Mouse (Mus musculus) kidney, adult 2 months (tissue): Measurements from ENCODE around the gene Spata31d1d. TPM values are rescaled to one million over a fixed set of nuclear protein-coding genes. Genes with fewer than 3 reads are reported as not detected.
"Not testable (repeated sequence)": the region's sequence is repeated elsewhere in the genome, so short reads cannot be mapped to it uniquely, and the experiment has no call there.

Experiments used
- DNase-seq: peaks from one replicate; pipeline ENCODE4 v3.0.0; 2021
- H3K27ac ChIP-seq: fragments of 200-500 bp; 2 replicates; pipeline ENCODE4 v1.5.1; 2012; ENCODE audit warnings: low read depth, low read length, control low read depth, inconsistent platforms; ENCODE audit not compliant: insufficient read depth
- H3K27me3 ChIP-seq: fragments of 200-500 bp; replicated peaks from 2 replicates; pipeline ENCODE4 v1.6.1; 2012; ENCODE audit warnings: mild to moderate bottlenecking, moderate library complexity, low read length, inconsistent platforms; ENCODE audit not compliant: control insufficient read depth, insufficient read depth
- H3K36me3 ChIP-seq: fragments of 200-500 bp; 2 replicates; pipeline ENCODE4 v1.6.1; 2012; ENCODE audit warnings: mild to moderate bottlenecking, moderate library complexity, low read length, inconsistent platforms; ENCODE audit not compliant: control insufficient read depth, insufficient read depth
- H3K4me1 ChIP-seq: fragments of 200-500 bp; 2 replicates; pipeline ENCODE4 v1.6.1; 2011; ENCODE audit warnings: low read length; ENCODE audit not compliant: control insufficient read depth, insufficient read depth
- H3K4me3 ChIP-seq: fragments of 200-500 bp; 2 replicates; pipeline ENCODE4 v1.5.1; 2011; ENCODE audit warnings: mild to moderate bottlenecking, low read depth, low read length, control low read depth; ENCODE audit not compliant: insufficient read depth
- CTCF ChIP-seq: fragments of 200-500 bp; conservative IDR thresholded peaks from 2 replicates; pipeline ENCODE4 v1.5.1; 2011; ENCODE audit warnings: low read depth, mild to moderate bottlenecking, control low read depth, low read length, moderate library complexity, mixed read lengths; ENCODE audit not compliant: insufficient read depth, insufficient read length
- POLR2A ChIP-seq: fragments of 200-500 bp; IDR thresholded peaks from one replicate; pipeline ENCODE4 v1.6.1; 2011; ENCODE audit warnings: low read depth, low read length, control low read depth
- WGBS: fragments of 180-500 bp; shearing (Covaris S2); methylation state at CpG from one replicate; pipeline ENCODE4 v1.1.7; 2018; 5-methylcytosine and 5-hydroxymethylcytosine counted together
- polyA plus RNA-seq: library from polyadenylated mRNA; depleted of rRNA; stranded (reverse); fragments of >200 nt; gene quantifications from 2 replicates; pipeline ENCODE4 v1.2.3, GENCODE M21; 2012

Gene Spata31d1d
- polyA plus RNA-seq, 1 experiment: not detected

DNA sequence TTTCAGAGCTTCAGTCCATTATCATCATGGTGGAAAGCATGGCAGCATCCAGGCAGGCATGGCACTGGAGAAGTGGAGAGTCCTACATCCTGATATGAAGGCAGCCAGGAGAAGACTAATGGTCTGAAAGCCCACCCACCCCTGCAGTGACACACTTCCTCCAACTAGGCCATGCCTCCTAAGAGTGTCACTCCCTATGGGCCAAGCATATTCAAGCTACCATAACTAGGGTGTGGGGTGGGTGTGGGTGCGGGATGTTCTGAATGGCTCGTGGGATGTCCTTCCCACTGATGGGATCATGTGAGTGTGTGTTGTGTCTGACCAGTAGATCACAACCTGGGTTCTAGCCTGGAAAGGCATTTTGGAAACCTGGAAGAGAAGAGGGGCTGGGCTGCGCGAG is 2.4 kb upstream of the Spata31d1d start:
- H3K4me3 ChIP-seq: no peak overlapping the region
- no peaks in the 10 kb centered on the region for H3K4me1 ChIP-seq
- H3K27me3 ChIP-seq: no peaks in the 10 kb centered on the region
- DNase-seq: no peak
- H3K36me3 ChIP-seq: no peaks in the 10 kb centered on the region
- 79% methylated on average over 4 of the region's 4 CpGs for WGBS
- TF ChIP-seq CTCF (no peak), POLR2A (no peak)
- H3K27ac ChIP-seq: no peak overlapping the region

GRCm38 (mm10) chr13:59728378-59729093 is 3.0 kb downstream of the Spata31d1d start:
- Histone ChIP-seq H3K27ac (no peak overlapping the region), H3K36me3 (no peaks in the 10 kb centered on the region), H3K4me1 (no peaks in the 10 kb centered on the region), H3K4me3 (no peak overlapping the region), H3K27me3 (no peaks in the 10 kb centered on the region)
- peak; percentile 94 for TF ChIP-seq CTCF
- TF ChIP-seq POLR2A: no peak
- 26% methylated on average over 7 of the region's 7 CpGs for WGBS
- peak; percentile 79 for DNase-seq

- H3K36me3 ChIP-seq: no peaks in the 10 kb centered on the region
- no peaks in the 10 kb centered on the region for H3K27me3 ChIP-seq
- WGBS: 32% methylated on average over 29 of the region's 29 CpGs
- H3K27ac ChIP-seq: no peak overlapping the region
- DNase-seq: no peak
- TF ChIP-seq POLR2A (no peak), CTCF (no peak)
- H3K4me3 ChIP-seq: no peak overlapping the region
- no peaks in the 10 kb centered on the region for H3K4me1 ChIP-seq
Measured at GRCm38 (mm10) chr13:59726139-59726867, 5.2 kb downstream of the Spata31d1d start.

DNA sequence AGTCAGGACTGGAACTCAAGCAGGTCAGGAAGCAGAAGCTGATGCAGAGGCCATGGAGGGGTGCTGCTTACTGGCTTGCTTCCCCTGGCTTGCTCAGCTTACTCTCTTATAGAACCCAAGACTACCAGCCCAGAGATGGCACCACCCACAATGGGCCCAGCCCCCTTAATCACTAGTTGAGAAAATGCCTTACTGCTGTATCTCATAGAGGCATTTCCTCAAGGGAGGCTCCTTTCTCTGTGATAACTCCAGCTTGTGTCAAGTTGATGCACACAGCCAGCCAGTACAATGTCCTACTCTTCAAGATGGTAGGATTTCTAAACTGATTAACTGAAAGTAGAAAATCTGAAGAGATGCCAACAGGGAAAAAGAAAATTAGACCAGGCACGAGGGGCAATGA is 9.5 kb downstream of the Spata31d1d start:
- not testable (repeated sequence) for H3K27ac ChIP-seq, DNase-seq, H3K4me1 ChIP-seq, H3K27me3 ChIP-seq, H3K36me3 ChIP-seq, H3K4me3 ChIP-seq
- WGBS: 81% methylated on average over 1 of the region's 1 CpGs

DNA sequence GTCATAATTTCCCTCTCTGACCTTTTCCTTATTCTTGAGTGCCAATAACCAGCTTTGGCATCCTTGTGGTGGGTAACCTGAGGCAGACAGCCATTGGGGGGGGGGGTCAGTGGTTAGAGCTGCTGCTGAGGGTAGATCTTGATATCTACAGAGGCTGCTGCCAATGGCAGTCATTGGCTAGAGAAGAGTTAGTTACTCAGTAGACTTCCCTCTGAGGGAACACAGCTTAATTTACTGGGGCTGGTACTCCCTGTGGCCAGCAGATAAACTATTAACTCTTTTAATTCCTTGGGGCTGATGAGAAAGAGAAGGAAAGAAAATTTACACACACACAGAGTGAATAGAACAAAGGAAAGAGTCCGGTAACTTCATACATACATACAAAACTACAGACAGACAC is 12.1 kb downstream of the Spata31d1d start:
- Histone ChIP-seq H3K27me3 (no peaks in the 10 kb centered on the region), H3K36me3 (no peaks in the 10 kb centered on the region), H3K4me1 (no peaks in the 10 kb centered on the region), H3K4me3 (no peak overlapping the region), H3K27ac (no peak overlapping the region)
- TF ChIP-seq CTCF (no peak), POLR2A (no peak)
- DNase-seq: no peak
- WGBS: 59% methylated on average over 1 of the region's 1 CpGs

- DNase-seq: peak; percentile 54
- H3K4me3 ChIP-seq, H3K27me3 ChIP-seq, H3K36me3 ChIP-seq, H3K27ac ChIP-seq, H3K4me1 ChIP-seq: not testable (repeated sequence)
- 18% methylated on average over 6 of the region's 6 CpGs for WGBS
Measured at GRCm38 (mm10) chr13:59718857-59719440, 12.6 kb downstream of the Spata31d1d start.

GRCm38 (mm10) chr13:59713710-59714109 is 17.8 kb downstream of the Spata31d1d start:
- no peaks in the 10 kb centered on the region for H3K36me3 ChIP-seq
- H3K4me1 ChIP-seq: no peaks in the 10 kb centered on the region
- H3K27me3 ChIP-seq: no peaks in the 10 kb centered on the region
- no peak overlapping the region for H3K4me3 ChIP-seq
- TF ChIP-seq CTCF: no peak
- no peak for TF ChIP-seq POLR2A
- no peak for DNase-seq
- H3K27ac ChIP-seq: no peak overlapping the region
- WGBS: 64% methylated on average over 3 of the region's 3 CpGs

DNA sequence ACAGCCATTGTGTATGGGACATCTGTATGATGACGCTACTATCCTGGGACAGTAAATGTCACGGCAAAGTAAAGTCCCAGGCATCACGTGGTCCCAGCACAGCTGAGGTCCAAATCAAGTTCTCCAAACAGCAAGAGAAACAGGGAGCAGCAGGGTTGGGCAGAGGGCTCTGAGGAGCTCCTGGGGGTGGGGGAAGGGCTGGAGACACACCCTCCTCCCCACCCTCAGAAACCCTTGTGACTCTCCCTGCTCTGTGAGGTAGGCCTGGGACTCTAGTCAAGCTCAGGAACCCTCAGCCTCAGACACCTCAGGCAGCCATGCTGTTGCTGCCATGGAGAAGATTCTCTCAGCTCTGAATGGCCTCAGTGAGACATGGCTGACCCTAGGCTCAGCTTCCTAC is 19.6 kb downstream of the Spata31d1d start, which contains the start of gene Spata31d1b:
Gene Spata31d1b (plus strand): TSS at position 301 of the 400 bp plus-strand sequence.
- H3K4me1 ChIP-seq, H3K27ac ChIP-seq, H3K4me3 ChIP-seq, H3K36me3 ChIP-seq, H3K27me3 ChIP-seq, DNase-seq: not testable (repeated sequence)
- 71% methylated on average over 3 of the region's 3 CpGs for WGBS
